29 mouse cellular contexts compared by ENCODE assay signal in the genomic region with DNA sequence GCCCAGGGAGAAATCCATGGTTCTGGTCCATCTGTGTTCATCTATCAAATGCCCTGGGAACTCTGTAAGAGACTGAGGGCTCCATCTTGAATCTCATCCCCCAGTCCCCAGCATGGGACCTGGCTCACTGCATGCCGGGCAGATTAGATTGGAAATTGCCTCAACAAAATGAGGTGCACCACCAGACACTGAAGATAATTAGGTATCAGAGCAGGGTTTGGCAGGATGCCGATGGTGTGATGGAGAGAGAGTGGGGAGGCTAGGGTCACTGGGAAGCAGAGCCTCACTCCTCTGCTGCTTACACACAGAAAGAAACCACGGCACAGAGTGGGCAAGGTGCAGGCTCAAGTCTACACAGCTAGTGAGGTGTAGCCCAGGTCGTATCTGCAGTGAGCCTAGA. TPM values are rescaled to one million over a fixed set of nuclear protein-coding genes. Genes with fewer than 3 reads are reported as not detected.
DNase-seq lines count a peak whose midpoint lies in the region; ATAC-seq and TF ChIP-seq lines count a peak whose summit lies in the region.
"Had no signal": no experiment of that assay in that cellular context is flagged by ENCODE, and none has a peak within 500 bp of the region (broad histone marks: within the 10 kb centered on the region; RNA-seq: fewer than 3 reads in every experiment).

No protein-coding gene starts in this region.

- ATAC-seq in forebrain, embryonic 13.5 days = no peak
- ATAC-seq in hindbrain, embryonic 14.5 days (ENCODE audit: low FRiP score) = no peak
- ATAC-seq: CD4-positive, CD25-positive, alpha-beta regulatory T cell, adult 4 months; inflammation-experienced regulatory T-cells, adult 6 months; liver, embryonic 12.5 days; liver, postnatal 0 days had no signal

- no peak for DNase-seq in forebrain, embryonic 10.5 days (ENCODE audit: extremely low spot score, low spot score)
- DNase-seq in left cerebral cortex, postnatal 4 days = peak; percentile 67
- no peak for DNase-seq in left cerebral cortex, adult 9 months (ENCODE audit: low spot score in 2 of 2)
- peak; percentile 60 for DNase-seq in brain, embryonic 14.5 days (ENCODE audit: low read depth)
- no peak for DNase-seq in hindbrain, embryonic 14.5 days (ENCODE audit: low spot score)
- no peak for DNase-seq in thymus, postnatal 4 days
- DNase-seq in gastrocnemius, postnatal 10 days = no peak
- DNase-seq: adrenal gland, postnatal 25 days; cerebellum, adult 18-20 months; gastrocnemius, postnatal 36 days; heart, adult 18-20 months; heart, postnatal 36 days; kidney, adult 11 months; kidney, postnatal 14 days; liver, postnatal 0 days; lung, postnatal 36 days; retina, postnatal 1 day; right cerebral cortex, postnatal 14 days had no signal

- peaks cover 87% of the 10 kb centered on the region for H3K4me1 ChIP-seq in forebrain, embryonic 13.5 days
- peaks cover 44% of the 10 kb centered on the region for H3K4me1 ChIP-seq in forebrain, embryonic 10.5 days
- H3K4me1 ChIP-seq in hindbrain, embryonic 14.5 days (replicated peaks; ENCODE audit: control insufficient read depth, insufficient read depth, low read length) = peaks cover 72% of the 10 kb centered on the region
- H3K4me1 ChIP-seq: liver, embryonic 12.5 days had no signal

- intact Hi-C loops in left cerebral cortex, postnatal 4 days (cut with DNase I) = no loop called here

- TF ChIP-seq POLR2A in brain, embryonic 14.5 days (IDR thresholded peaks at IDR 0.05; ENCODE audit: borderline replicate concordance, extremely low read depth, insufficient read depth, insufficient read length, poor library complexity, severe bottlenecking) = no peak

- H3K27ac ChIP-seq in forebrain, embryonic 13.5 days = peak overlapping the region; percentile 97
- H3K27ac ChIP-seq in forebrain, embryonic 10.5 days = no peak overlapping the region
- 0 out of 2 replicates have a peak overlapping the region, but pooled peaks have one; percentile 20 for H3K27ac ChIP-seq in hindbrain, embryonic 14.5 days
- H3K27ac ChIP-seq: embryonic facial prominence, embryonic 10.5 days; embryonic facial prominence, embryonic 15.5 days; left cerebral cortex, adult 2 months; liver, embryonic 12.5 days had no signal

- no peak for TF ChIP-seq CTCF in brain, embryonic 14.5 days (IDR thresholded peaks at IDR 0.05; ENCODE audit: borderline replicate concordance, extremely low read depth, insufficient read depth, insufficient read length)

- no peaks in the 10 kb centered on the region for H3K27me3 ChIP-seq in forebrain, embryonic 13.5 days
- H3K27me3 ChIP-seq in forebrain, embryonic 10.5 days (ENCODE audit: poor library complexity, severe bottlenecking) = peaks cover 7% of the 10 kb centered on the region; the same call in 1 of the 2 replicates
- H3K27me3 ChIP-seq in hindbrain, embryonic 14.5 days (ENCODE audit: control insufficient read depth, insufficient read depth, low read length) = no peaks in the 10 kb centered on the region

- H3K36me3 ChIP-seq in forebrain, embryonic 13.5 days (ENCODE audit: poor library complexity, severe bottlenecking) = peaks cover 2% of the 10 kb centered on the region; the same call in 1 of the 2 replicates
- no peaks in the 10 kb centered on the region for H3K36me3 ChIP-seq in forebrain, embryonic 10.5 days (replicated peaks)
- no peaks in the 10 kb centered on the region; the same call in 1 of the 2 replicates for H3K36me3 ChIP-seq in hindbrain, embryonic 14.5 days (replicated peaks; ENCODE audit: control insufficient read depth, insufficient read depth)
- H3K36me3 ChIP-seq: embryonic facial prominence, embryonic 10.5 days; embryonic facial prominence, embryonic 15.5 days; liver, embryonic 12.5 days had no signal

- no peak overlapping the region for H3K4me3 ChIP-seq in forebrain, embryonic 13.5 days
- no peak overlapping the region for H3K4me3 ChIP-seq in forebrain, embryonic 10.5 days
- no peak overlapping the region for H3K4me3 ChIP-seq in hindbrain, embryonic 14.5 days (replicated peaks; ENCODE audit: low read length)
- H3K4me3 ChIP-seq: embryonic facial prominence, embryonic 10.5 days; embryonic facial prominence, embryonic 15.5 days; left cerebral cortex, adult 2 months; liver, embryonic 12.5 days; megakaryocyte, embryonic 14.5 days had no signal

- no peak overlapping the region for H3K9ac ChIP-seq in forebrain, embryonic 13.5 days
- no peak overlapping the region for H3K9ac ChIP-seq in hindbrain, embryonic 14.5 days
- H3K9ac ChIP-seq: embryonic facial prominence, embryonic 15.5 days; liver, embryonic 12.5 days; liver, postnatal 0 days had no signal

- 63% methylated on average over 4 of the region's 4 CpGs for WGBS in forebrain, embryonic 13.5 days
- 87% methylated on average over 4 of the region's 4 CpGs for WGBS in forebrain, embryonic 10.5 days
- 67% methylated on average over 4 of the region's 4 CpGs for WGBS in hindbrain, embryonic 14.5 days

- H3K4me2 ChIP-seq in forebrain, embryonic 13.5 days = no peak overlapping the region
- no peak overlapping the region for H3K4me2 ChIP-seq in hindbrain, embryonic 14.5 days (replicated peaks)
- H3K4me2 ChIP-seq: embryonic facial prominence, embryonic 15.5 days; heart, embryonic 11.5 days; liver, embryonic 12.5 days had no signal

- no peaks in the 10 kb centered on the region for H3K9me3 ChIP-seq in forebrain, embryonic 13.5 days (replicated peaks)
- H3K9me3 ChIP-seq in forebrain, embryonic 10.5 days = no peaks in the 10 kb centered on the region
- H3K9me3 ChIP-seq in hindbrain, embryonic 14.5 days (ENCODE audit: control insufficient read depth, low read length) = no peaks in the 10 kb centered on the region
- H3K9me3 ChIP-seq: embryonic facial prominence, embryonic 10.5 days; embryonic facial prominence, embryonic 15.5 days; liver, embryonic 12.5 days; megakaryocyte, embryonic 14.5 days had no signal

RNA-seq across cellular contexts. Expression of a gene that starts 12.7 kb away (rescaled TPM):
- 67.2 and 81.0 TPM in 2 replicates for polyA plus RNA-seq in forebrain, embryonic 13.5 days (2015; fragmentation: Nextera tagmentation; extraction: Ambion mirVana)
- polyA plus RNA-seq in forebrain, embryonic 10.5 days (2016; fragmentation: Nextera tagmentation; extraction: Ambion mirVana) = 3.2 and 5.1 TPM in 2 replicates
- total RNA-seq in left cerebral cortex, postnatal 4 days (2021) = 100 to 1,000 TPM; 190 to 242 TPM
- 210 and 269 TPM in 2 replicates for polyA plus RNA-seq in brain, embryonic 14.5 days (2012; rRNA removed)
- polyA plus RNA-seq in hindbrain, embryonic 14.5 days (2014; fragmentation: Nextera tagmentation; extraction: Ambion mirVana) = 135 and 154 TPM in 2 replicates
- under 1 TPM; 0.75 to 0.87 TPM for total RNA-seq in gastrocnemius, postnatal 10 days (2021)
- total RNA-seq: adrenal gland, adult 18-20 months; adrenal gland, postnatal 25 days had no signal
- polyA plus RNA-seq: liver, embryonic 12.5 days; liver, postnatal 0 days; stomach, embryonic 14.5 days had no signal

Comparison
In these comparisons a context has a peak if more than half of its experiments do, and no peak if none do; other contexts are left out.
1. DNase-seq: peak in left cerebral cortex, postnatal 4 days (single experiment) and brain, embryonic 14.5 days (single experiment); none in forebrain, embryonic 10.5 days (single experiment), left cerebral cortex, adult 9 months (0 of 2), hindbrain, embryonic 14.5 days (single experiment), thymus, postnatal 4 days (single experiment) and gastrocnemius, postnatal 10 days (single experiment).
2. RNA of a gene that starts 12.7 kb away (polyA plus RNA-seq): 210 to 269 TPM in brain, embryonic 14.5 days, 135 to 154 TPM in hindbrain, embryonic 14.5 days and 67.2 to 81.0 TPM in forebrain, embryonic 13.5 days; 3.2 to 5.1 TPM in forebrain, embryonic 10.5 days; every median in the first group is over 10 times any median in the second.